Mouse (Mus musculus) heart, embryonic 13.5 days (tissue): ENCODE measurements around the gene Frmd4a. TPM values are rescaled to one million over a fixed set of nuclear protein-coding genes. Genes with fewer than 3 reads are reported as not detected.
A peak's percentile ranks its signal among the peaks of the same experiment; 100 is the strongest.

Experiments
- ATAC-seq: fragments of 200-750 bp; cut with Nextera tagmentation; 2 replicates; pipeline ENCODE4 v1.8.0; 2017; ENCODE audit warnings: moderate TSS enrichment; ENCODE audit not compliant: insufficient number of reproducible peaks, low FRiP score, low TSS enrichment; ENCODE audit errors: extremely low read depth
- H3K27ac ChIP-seq: fragments of 300-500 bp; sonication (generic); replicated peaks from 2 replicates; pipeline ENCODE4 v1.5.1; 2015; ENCODE audit warnings: moderate library complexity, mild to moderate bottlenecking, inconsistent platforms
- H3K27me3 ChIP-seq: fragments of 300-500 bp; sonication (generic); replicated peaks from 2 replicates; pipeline ENCODE4 v1.6.1; 2015; ENCODE audit warnings: mild to moderate bottlenecking, inconsistent platforms
- H3K36me3 ChIP-seq: fragments of 300-500 bp; sonication (generic); 2 replicates; pipeline ENCODE4 v1.6.1; 2015; ENCODE audit warnings: mild to moderate bottlenecking, inconsistent platforms
- H3K4me1 ChIP-seq: fragments of 300-500 bp; sonication (generic); 2 replicates; pipeline ENCODE4 v1.6.1; 2015; ENCODE audit warnings: inconsistent platforms
- H3K4me2 ChIP-seq: fragments of 300-500 bp; sonication (generic); 2 replicates; pipeline ENCODE4 v1.6.1; 2015; ENCODE audit warnings: inconsistent platforms, mild to moderate bottlenecking, moderate library complexity
- H3K4me3 ChIP-seq: fragments of 300-500 bp; sonication (generic); 2 replicates; pipeline ENCODE4 v1.5.1; 2015; ENCODE audit warnings: moderate library complexity, mild to moderate bottlenecking, inconsistent platforms
- H3K9ac ChIP-seq: fragments of 300-500 bp; sonication (generic); 2 replicates; pipeline ENCODE4 v1.6.1; 2015; ENCODE audit warnings: inconsistent platforms, mild to moderate bottlenecking, moderate library complexity
- H3K9me3 ChIP-seq: fragments of 300-500 bp; sonication (generic); 2 replicates; pipeline ENCODE4 v1.6.1; 2016; ENCODE audit warnings: inconsistent platforms
- WGBS: fragments of 180-500 bp; shearing (Covaris S2); methylation state at CpG from one replicate; pipeline ENCODE4 v1.1.7; 2015; ENCODE audit warnings: mixed read lengths; 5-methylcytosine and 5-hydroxymethylcytosine counted together
- polyA plus RNA-seq: library from polyadenylated mRNA; unstranded; fragments of >200 nt; fragmentation: Nextera tagmentation; extraction: Ambion mirVana; gene quantifications from 2 replicates; pipeline ENCODE4 v1.2.1, GENCODE M21; 2015

Frmd4a gene
- polyA plus RNA-seq, 1 experiment from 2014 or later = 15.2 TPM

DNA sequence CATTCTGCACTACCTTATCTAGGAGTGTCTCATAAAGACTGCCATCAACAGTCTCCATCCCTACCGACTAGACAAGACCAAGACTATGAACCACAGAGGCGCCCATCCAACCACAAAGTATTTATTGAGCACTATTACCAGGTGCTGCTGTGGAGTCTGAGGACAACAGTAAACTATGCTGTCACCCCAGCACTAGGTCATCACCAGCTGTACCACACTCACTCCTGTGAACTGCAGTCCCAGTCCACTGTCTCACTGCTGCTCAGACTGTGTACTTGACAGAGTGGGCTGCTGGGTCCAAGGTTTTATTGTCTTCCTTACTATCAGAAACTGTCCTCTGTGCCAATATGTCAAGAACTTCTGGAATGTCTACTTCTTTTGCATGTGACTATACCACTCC, 611.4 kb downstream of the Frmd4a start:
- H3K27me3 ChIP-seq = no peaks in the 10 kb centered on the region
- ATAC-seq = no peak
- no peak overlapping the region for H3K4me2 ChIP-seq
- H3K4me1 ChIP-seq = peaks cover 8% of the 10 kb centered on the region; the same call in 1 of the 2 replicates
- H3K36me3 ChIP-seq = peaks cover 72% of the 10 kb centered on the region
- no peak overlapping the region for H3K27ac ChIP-seq
- no peaks in the 10 kb centered on the region for H3K9me3 ChIP-seq
- WGBS = 91% methylated on average over 2 of the region's 2 CpGs
- no peak overlapping the region for H3K9ac ChIP-seq
- no peak overlapping the region for H3K4me3 ChIP-seq

DNA sequence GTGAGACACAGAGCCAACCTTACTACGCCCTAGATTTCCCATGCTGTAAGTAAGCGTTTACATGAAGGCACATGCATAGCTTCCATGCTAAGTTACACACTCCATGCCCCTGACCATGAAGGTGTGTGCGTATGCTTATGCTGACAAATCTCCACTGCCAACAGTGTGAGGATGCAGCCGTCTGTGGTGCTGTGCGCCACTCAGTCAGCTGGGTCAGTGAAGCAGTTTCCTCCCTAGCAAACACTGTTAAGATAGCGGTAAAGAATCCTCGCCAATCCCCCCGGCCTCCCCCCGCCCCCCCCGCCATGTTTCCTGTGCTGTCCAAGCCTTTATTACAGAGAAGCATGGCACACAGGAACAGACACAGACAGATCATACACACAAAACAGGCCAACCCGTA, 612.0 kb downstream of the Frmd4a start:
- Histone ChIP-seq H3K9ac (no peak overlapping the region), H3K27ac (no peak overlapping the region), H3K4me1 (peaks cover 8% of the 10 kb centered on the region; the same call in 1 of the 2 replicates), H3K36me3 (peaks cover 72% of the 10 kb centered on the region), H3K4me3 (no peak overlapping the region), H3K27me3 (no peaks in the 10 kb centered on the region), H3K4me2 (no peak overlapping the region), H3K9me3 (no peaks in the 10 kb centered on the region)
- ATAC-seq = no peak
- 75% methylated on average over 11 of the region's 11 CpGs for WGBS

DNA sequence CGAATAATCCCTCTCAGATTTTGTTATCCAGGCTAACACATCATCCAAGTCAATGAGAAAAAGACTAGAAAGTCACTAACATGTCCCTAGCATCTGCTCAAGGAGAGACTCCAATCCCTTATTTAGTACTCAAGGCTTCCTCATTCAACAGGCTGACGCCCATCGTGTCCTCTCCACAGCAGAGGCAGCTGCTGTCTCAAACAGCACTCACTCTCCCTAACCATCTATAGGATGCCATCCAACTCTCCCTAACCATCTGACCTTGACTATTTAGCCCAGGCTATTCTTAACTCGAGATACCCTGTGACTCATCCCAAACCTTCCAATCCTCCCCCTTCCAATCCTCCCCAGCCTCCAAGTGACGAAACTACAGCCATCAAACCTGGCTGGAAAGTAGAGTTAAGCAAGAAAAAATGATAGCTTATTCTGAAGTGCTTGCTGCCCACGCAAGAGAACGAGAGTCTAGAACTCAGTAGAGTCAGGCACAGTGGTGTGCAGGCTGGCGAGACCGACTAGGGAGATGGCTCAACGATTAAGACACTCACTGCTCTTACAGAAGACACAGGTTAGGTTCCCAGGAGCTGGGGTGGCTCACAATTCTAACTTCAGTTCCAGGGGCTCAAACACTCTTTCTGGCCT, 612.8 kb downstream of the Frmd4a start:
- WGBS = 91% methylated on average over 10 of the region's 10 CpGs
- Histone ChIP-seq H3K9me3 (no peaks in the 10 kb centered on the region), H3K27ac (no peak overlapping the region), H3K27me3 (no peaks in the 10 kb centered on the region), H3K4me1 (peaks cover 8% of the 10 kb centered on the region; the same call in 1 of the 2 replicates), H3K4me2 (no peak overlapping the region), H3K9ac (no peak overlapping the region), H3K36me3 (peaks cover 74% of the 10 kb centered on the region), H3K4me3 (no peak overlapping the region)
- ATAC-seq = no peak

DNA sequence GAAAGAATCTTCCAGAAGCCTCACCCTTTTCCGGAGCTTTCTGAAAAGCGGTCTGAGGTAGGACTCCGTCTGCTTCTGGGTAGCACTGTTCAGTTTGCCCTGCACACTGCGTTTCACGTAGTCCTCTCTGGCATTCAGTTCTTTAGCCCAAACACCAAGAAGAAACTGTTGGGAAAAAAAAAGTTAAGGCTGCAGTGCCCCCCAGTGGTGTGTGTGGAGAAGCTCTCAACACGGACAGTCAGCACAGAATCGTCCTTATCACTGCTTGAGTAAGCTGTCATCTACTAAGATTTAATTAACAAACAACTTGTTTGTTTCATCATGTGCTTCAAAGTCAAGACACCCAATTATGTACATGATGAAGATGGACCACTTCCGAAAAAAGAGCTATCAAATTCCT, 618.3 kb downstream of the Frmd4a start:
- Histone ChIP-seq H3K36me3 (peaks cover 91% of the 10 kb centered on the region), H3K27ac (no peak overlapping the region), H3K4me1 (no peaks in the 10 kb centered on the region), H3K9ac (no peak overlapping the region), H3K9me3 (no peaks in the 10 kb centered on the region), H3K4me3 (no peak overlapping the region), H3K4me2 (no peak overlapping the region), H3K27me3 (no peaks in the 10 kb centered on the region)
- ATAC-seq = no peak
- WGBS = 83% methylated on average over 8 of the region's 8 CpGs

DNA sequence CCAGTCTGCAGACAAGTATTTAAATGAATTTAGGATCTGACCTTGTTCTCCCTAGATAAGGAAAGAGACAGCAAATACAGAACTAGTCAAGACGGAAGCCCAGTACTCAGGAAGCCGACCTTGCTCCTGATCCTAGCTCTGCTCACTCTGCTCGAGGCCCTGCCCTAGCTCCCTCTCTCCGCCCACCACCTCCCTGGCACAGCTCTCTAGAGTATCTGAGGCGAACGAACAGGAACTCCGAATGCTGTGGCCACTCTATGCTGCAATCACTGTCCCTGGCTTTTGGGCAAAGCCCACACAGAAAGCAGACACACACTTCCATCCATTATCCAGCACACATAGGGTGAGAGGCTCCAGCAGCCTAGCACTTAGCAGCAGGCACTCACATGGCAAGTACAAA, 619.1 kb downstream of the Frmd4a start:
- 74% methylated on average over 7 of the region's 7 CpGs for WGBS
- Histone ChIP-seq H3K4me1 (no peaks in the 10 kb centered on the region), H3K36me3 (peaks cover 94% of the 10 kb centered on the region)

DNA sequence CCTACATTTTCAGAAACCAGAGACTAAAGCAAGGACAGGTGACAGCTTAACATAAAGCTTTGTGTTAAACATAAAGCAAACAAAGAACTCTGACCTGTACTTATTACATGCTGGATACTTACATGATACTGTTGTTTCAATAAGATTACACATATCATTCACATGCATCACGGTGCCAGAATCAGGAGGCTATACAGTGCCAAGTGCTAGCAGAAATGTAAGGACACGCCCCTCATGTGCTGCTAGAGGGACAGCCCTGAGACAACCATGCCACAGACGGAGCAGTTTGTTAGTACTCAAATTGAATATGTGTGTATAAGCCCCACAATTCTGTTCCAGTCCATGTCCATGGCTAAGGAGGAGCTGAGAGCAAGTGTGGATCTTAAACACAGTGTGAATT, 620.7 kb downstream of the Frmd4a start:
- 91% methylated on average over 3 of the region's 3 CpGs for WGBS
- Histone ChIP-seq H3K4me1 (no peaks in the 10 kb centered on the region), H3K9ac (no peak overlapping the region), H3K4me2 (no peak overlapping the region), H3K27me3 (no peaks in the 10 kb centered on the region), H3K27ac (no peak overlapping the region), H3K9me3 (no peaks in the 10 kb centered on the region), H3K36me3 (peaks cover 95% of the 10 kb centered on the region), H3K4me3 (no peak overlapping the region)
- ATAC-seq = no peak

More for the DNA sequence above, 619.1 kb downstream of the Frmd4a start:
- Histone ChIP-seq H3K4me2 (no peak overlapping the region), H3K9me3 (no peaks in the 10 kb centered on the region), H3K4me3 (no peak overlapping the region), H3K27ac (no peak overlapping the region), H3K27me3 (no peaks in the 10 kb centered on the region), H3K9ac (no peak overlapping the region)
- no peak for ATAC-seq

DNA sequence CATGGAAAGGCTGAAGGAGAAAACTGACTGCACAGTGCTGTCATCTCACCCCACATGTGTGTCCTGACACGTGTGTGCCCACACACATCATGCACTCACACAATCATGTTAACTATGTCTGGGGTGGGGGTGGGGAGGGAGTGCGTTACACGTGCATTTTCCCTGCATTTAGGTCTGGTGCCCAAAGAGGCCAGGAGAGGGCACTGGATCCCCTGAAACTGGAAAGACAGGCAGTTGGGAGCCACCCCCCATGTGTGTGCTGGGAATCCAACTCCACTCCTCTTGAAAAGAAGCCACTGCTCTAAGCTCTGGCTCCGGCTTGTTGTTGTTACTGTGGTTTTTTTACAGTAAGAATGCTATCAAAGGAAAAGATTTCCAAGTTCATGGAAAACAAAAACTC, 627.5 kb downstream of the Frmd4a start:
- H3K9ac ChIP-seq = no peak overlapping the region
- 82% methylated on average over 4 of the region's 4 CpGs for WGBS
- H3K36me3 ChIP-seq = peaks cover 73% of the 10 kb centered on the region
- H3K27ac ChIP-seq = no peak overlapping the region
- no peaks in the 10 kb centered on the region for H3K9me3 ChIP-seq
- no peak overlapping the region for H3K4me3 ChIP-seq
- peaks cover 5% of the 10 kb centered on the region for H3K4me1 ChIP-seq
- no peaks in the 10 kb centered on the region for H3K27me3 ChIP-seq
- no peak for ATAC-seq
- H3K4me2 ChIP-seq = no peak overlapping the region

DNA sequence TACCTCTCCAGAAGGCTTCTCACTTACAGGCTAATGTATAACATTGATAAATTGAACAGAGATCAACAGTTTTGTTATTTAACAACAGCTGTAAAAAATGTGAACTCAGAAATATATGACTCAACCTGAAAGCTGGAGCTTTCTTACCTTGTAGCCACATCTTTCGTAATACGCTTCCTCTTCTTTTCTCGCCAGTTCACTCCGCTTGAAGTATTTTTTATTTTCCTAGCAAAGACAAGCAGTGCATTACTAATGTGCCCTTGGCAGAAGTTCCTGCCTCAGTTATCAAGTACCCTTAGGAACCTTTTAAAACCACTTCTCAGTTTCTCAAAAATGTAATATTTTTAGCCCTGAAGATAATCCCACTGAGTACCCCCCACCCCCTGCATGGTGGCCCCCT, 630.6 kb downstream of the Frmd4a start:
- H3K9me3 ChIP-seq = no peaks in the 10 kb centered on the region
- peaks cover 17% of the 10 kb centered on the region for H3K4me1 ChIP-seq
- no peak for ATAC-seq
- H3K27me3 ChIP-seq = no peaks in the 10 kb centered on the region
- peaks cover 45% of the 10 kb centered on the region for H3K36me3 ChIP-seq
- 82% methylated on average over 4 of the region's 4 CpGs for WGBS
- no peak overlapping the region for H3K27ac ChIP-seq
- no peak overlapping the region for H3K9ac ChIP-seq
- H3K4me3 ChIP-seq = no peak overlapping the region
- H3K4me2 ChIP-seq = no peak overlapping the region

DNA sequence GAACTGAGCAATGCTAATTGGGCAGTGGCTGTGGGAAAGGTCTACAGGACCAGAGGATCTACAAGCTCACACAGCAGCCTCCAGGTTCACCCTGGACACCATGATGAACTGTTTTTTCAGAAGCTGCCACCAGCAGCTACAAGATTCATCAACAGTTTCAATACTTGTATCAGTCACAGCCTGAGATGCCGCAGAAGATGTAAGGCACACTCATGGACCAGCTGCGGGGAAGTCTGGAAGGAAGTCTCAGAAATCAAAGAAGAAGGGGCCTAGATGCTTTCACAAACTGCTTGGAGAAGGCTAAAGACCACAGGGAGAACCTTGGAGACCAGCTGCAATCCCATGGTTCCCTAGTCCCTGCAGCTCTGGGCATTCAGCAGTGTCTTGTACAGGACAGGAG, 632.1 kb downstream of the Frmd4a start:
- ATAC-seq = no peak
- Histone ChIP-seq H3K9ac (no peak overlapping the region), H3K36me3 (peaks cover 30% of the 10 kb centered on the region), H3K4me2 (peak overlapping the region; percentile 85; the same call in 1 of the 2 replicates), H3K4me3 (no peak overlapping the region), H3K9me3 (no peaks in the 10 kb centered on the region), H3K27me3 (no peaks in the 10 kb centered on the region), H3K27ac (no peak overlapping the region), H3K4me1 (peaks cover 17% of the 10 kb centered on the region)
- WGBS = 92% methylated on average over 2 of the region's 2 CpGs

DNA sequence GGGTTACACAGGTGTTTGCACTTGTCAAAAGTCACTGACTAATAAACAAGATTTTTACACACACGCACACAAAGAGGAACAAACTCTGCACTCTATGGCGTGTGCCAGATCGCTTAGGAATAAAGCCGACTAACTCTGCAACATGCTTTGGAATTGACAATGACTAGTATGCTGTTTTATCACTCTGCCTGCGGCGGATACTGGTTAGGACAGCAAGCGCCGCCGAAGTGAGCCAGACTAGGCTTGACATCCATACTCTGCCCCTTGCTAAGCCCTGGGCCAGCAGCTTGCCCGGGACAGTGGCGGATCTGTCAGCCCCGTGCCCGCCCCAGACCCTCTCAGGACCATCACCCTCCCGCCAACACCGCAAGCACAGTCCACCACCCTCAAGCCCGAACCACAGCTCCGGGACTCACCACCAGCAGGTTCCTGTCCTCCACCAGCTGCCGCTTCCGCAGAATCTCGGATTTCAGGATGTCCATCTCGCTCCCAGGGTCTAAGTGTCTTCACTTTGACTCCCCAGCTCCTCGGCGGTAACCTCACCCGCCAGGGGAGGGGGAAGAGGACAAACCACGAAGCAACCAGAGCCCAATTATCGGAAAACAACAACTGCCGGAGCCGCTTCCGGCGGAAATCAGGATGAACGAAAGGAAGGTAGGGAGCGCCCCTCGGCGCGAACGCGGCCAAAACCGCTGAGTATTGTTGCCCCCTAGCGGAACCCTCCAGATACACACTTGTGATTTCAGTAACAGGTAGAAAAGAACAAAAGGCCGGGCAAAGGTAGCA, 634.2 kb downstream of the Frmd4a start, which contains the start of gene Prpf18:
Gene Prpf18 (minus strand): TSS at position 614 of the 786 bp plus-strand sequence.
- H3K4me3 ChIP-seq = peak within 1 kb of the TSS; percentile 87
- peaks cover 17% of the 10 kb centered on the region for H3K4me1 ChIP-seq
- peak; percentile 63; the same call in 1 of the 2 replicates for ATAC-seq
- no peaks in the 10 kb centered on the region for H3K9me3 ChIP-seq
- H3K9ac ChIP-seq = peak within 1 kb of the TSS; percentile 88
- H3K36me3 ChIP-seq = peaks cover 12% of the 10 kb centered on the region
- 1% methylated on average over 40 of the region's 40 CpGs for WGBS
- H3K27me3 ChIP-seq = no peaks in the 10 kb centered on the region
- H3K27ac ChIP-seq = peak within 1 kb of the TSS; percentile 72
- peak within 1 kb of the TSS; percentile 85 for H3K4me2 ChIP-seq

DNA sequence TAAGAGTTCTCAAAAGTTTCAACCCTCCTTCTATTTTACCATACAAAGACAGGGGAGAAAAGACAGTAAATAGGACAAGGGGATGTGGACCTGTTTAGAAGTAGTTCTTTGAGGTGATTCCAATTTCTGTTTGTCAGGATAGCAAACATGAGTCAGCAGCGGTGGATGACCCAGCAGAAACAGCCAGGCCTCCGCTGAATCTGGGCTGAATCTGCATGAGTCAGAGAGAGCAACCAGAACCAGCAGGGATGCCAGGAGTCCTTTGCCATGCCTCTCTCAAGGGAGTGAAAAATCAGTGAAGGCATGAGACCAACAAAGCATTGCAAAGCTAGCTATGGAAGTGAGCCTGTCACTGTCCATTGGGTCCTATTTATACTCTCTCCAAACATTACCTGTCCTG, 643.2 kb downstream of the Frmd4a start:
- no peaks in the 10 kb centered on the region for H3K4me1 ChIP-seq
- 79% methylated on average over 2 of the region's 2 CpGs for WGBS

More for the DNA sequence above, 643.2 kb downstream of the Frmd4a start:
- Histone ChIP-seq H3K4me2 (no peak overlapping the region), H3K27ac (no peak overlapping the region), H3K9me3 (no peaks in the 10 kb centered on the region), H3K9ac (no peak overlapping the region), H3K4me3 (no peak overlapping the region), H3K27me3 (no peaks in the 10 kb centered on the region; the same call in 1 of the 2 replicates), H3K36me3 (no peaks in the 10 kb centered on the region)
- no peak for ATAC-seq
